Mouse (Mus musculus) cerebellum, adult 2 months (tissue): ENCODE measurements around the gene Hdac9.

ENCODE experiments used
- CTCF ChIP-seq: fragments of 200-500 bp; IDR thresholded peaks from 2 replicates; pipeline ENCODE4 v1.5.1; 2011; ENCODE audit warnings: low read depth, mild to moderate bottlenecking, control low read depth, low read length, moderate library complexity, borderline replicate concordance; ENCODE audit not compliant: insufficient read depth
- POLR2A ChIP-seq: fragments of 200-500 bp; IDR thresholded peaks from 2 replicates; pipeline ENCODE4 v1.6.1; 2011; ENCODE audit warnings: low read length, control low read depth, borderline replicate concordance; ENCODE audit not compliant: insufficient read depth

DNA sequence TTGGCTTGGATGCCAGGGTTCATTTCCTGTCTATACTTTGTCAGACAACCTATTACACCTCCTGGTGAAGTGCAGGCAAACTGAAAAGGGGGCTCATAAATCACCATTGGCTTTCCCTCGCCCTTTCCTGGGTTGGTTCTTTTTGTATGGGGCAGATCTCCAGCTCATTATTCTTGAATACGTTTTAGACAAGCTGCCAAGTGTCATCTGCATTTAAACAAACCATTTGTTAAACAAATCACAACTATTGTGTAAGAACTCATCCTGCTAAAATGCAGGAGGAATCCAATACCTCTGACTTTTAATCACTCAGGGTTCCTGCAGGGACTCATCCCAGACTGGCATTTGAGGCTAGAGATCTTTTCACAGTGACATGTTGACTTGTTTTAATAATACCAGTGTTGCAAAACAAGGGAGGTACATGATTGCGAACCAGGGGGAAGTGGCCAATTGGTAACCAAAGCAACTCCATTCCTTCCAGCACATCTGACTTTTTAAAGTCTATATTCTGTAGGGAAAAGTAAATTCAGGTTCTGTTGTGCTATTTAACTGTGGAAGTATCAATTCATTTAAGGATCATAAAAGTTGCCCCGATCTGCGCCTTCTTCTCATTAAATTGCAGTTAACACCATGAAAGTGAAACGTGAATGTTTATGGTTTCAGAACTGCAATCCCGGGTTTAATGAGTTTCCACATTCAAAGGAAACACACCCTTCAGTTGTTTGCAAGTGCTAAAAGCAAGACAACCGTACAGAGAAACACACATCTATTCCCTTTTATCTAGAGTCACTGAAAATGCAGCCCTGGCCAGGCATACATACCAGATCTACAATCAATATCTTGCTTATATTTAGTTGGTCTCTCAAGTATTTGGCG is 696.6 kb downstream of the Hdac9 start:
- TF ChIP-seq CTCF, result no peak
- TF ChIP-seq POLR2A, result no peak
